Mouse (Mus musculus): ENCODE data around the gene Serpinh1. TPM values are rescaled to one million over a fixed set of nuclear protein-coding genes. Genes with fewer than 3 reads are reported as not detected.

The Serpinh1 gene
- polyA plus RNA-seq, 1 experiment: 211 TPM

DNA sequence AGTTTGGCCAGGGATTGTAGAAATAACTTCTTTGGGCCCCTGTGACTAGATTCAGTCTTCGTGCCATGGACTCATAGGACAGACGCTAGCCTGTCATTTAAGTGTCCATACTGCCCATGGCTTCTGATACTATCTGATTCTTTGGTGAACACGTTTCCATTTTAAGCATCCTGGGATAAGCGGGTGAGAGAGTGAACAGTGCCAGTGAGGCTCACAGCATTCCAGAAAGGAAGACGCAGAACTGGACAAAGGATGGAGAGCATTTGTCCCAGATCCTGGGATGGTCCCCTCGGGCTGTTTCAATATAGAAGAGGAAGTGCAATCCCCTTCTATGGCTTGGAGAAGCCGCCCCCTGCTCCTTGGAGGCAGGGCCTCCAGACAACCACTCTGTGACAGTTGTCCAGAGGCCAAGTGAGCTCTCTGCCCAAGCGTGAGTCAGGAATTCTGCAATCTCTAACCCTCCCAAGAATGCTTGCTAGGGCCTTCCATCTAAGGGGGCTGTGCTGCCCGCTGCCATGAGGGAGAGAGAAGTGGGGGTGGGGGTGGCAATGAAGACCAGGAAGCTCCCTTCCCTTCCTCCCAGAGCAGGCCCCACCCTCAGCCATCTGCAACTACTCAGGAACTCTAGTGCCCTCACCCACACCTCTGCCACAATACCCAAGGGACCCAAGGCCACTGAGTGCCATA is 3.3 kb upstream of the Serpinh1 start:
- peak overlapping the region; percentile 31 for H3K9ac ChIP-seq (ENCODE audit: low read depth, poor library complexity, severe bottlenecking)
- H3K27ac ChIP-seq (ENCODE audit: insufficient read depth, low read length): peak overlapping the region; percentile 63
- no peaks in the 10 kb centered on the region for H3K27me3 ChIP-seq (ENCODE audit: control insufficient read depth, insufficient read depth, low read length, poor library complexity, severe bottlenecking)
- H3K4me3 ChIP-seq (ENCODE audit: low read depth, low read length): no peak overlapping the region
- H3K9me3 ChIP-seq (replicated peaks; ENCODE audit: control insufficient read depth, insufficient read depth, low read length, poor library complexity, severe bottlenecking): no peaks in the 10 kb centered on the region
- H3K4me1 ChIP-seq (ENCODE audit: control insufficient read depth, insufficient read depth, low read length): peaks cover 21% of the 10 kb centered on the region
- TF ChIP-seq POLR2A (IDR thresholded peaks at IDR 0.05; ENCODE audit: insufficient read depth, low read length) (no peak), CTCF (IDR thresholded peaks at IDR 0.05; ENCODE audit: low read depth, low read length) (no peak), EP300 (IDR thresholded peaks at IDR 0.05; ENCODE audit: insufficient read depth, low read depth, low read length) (no peak)
- no peaks in the 10 kb centered on the region for H3K36me3 ChIP-seq (ENCODE audit: control insufficient read depth, insufficient read depth, low read length, poor library complexity, severe bottlenecking)

DNA sequence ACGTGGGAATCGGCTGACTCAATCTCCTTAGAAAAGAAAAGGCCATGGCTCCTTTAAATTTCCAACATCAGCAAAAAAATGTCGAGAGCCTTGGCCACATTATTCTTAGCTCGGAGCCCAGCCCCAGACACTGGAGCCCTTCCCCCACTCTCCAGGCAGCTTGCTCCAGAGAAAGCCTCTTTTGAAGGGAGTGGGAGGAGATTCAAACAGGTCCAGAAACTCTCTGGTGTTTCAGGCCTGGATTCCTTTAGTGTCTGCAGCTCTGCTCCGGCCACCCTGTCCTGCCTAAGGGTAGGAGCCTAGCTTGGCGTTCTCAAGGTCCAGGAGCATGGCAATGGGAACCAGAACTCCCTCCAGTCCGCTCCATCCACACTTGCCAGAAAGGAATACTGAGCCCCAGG is 2.7 kb upstream of the Serpinh1 start:
- H3K9ac ChIP-seq (ENCODE audit: low read depth, poor library complexity, severe bottlenecking): peak overlapping the region; percentile 31
- H3K27ac ChIP-seq (ENCODE audit: insufficient read depth, low read length): peak overlapping the region; percentile 63
- H3K4me3 ChIP-seq (ENCODE audit: low read depth, low read length): no peak overlapping the region; the same call in 1 of the 2 replicates
- no peak for TF ChIP-seq CTCF (IDR thresholded peaks at IDR 0.05; ENCODE audit: low read depth, low read length)
- no peak for TF ChIP-seq EP300 (IDR thresholded peaks at IDR 0.05; ENCODE audit: insufficient read depth, low read depth, low read length)
- TF ChIP-seq POLR2A (IDR thresholded peaks at IDR 0.05; ENCODE audit: insufficient read depth, low read length): no peak
- H3K4me1 ChIP-seq (ENCODE audit: control insufficient read depth, insufficient read depth, low read length): peaks cover 21% of the 10 kb centered on the region
- no peaks in the 10 kb centered on the region for H3K27me3 ChIP-seq (ENCODE audit: control insufficient read depth, insufficient read depth, low read length, poor library complexity, severe bottlenecking)
- no peaks in the 10 kb centered on the region for H3K9me3 ChIP-seq (replicated peaks; ENCODE audit: control insufficient read depth, insufficient read depth, low read length, poor library complexity, severe bottlenecking)
- no peaks in the 10 kb centered on the region for H3K36me3 ChIP-seq (ENCODE audit: control insufficient read depth, insufficient read depth, low read length, poor library complexity, severe bottlenecking)

- Histone ChIP-seq H3K36me3 (ENCODE audit: control insufficient read depth, insufficient read depth, low read length, poor library complexity, severe bottlenecking) (peaks cover 4% of the 10 kb centered on the region; the same call in 1 of the 2 replicates), H3K27ac (ENCODE audit: insufficient read depth, low read length) (peak overlapping the region; percentile 70), H3K4me3 (ENCODE audit: low read depth, low read length) (peak overlapping the region; percentile 63), H3K27me3 (ENCODE audit: control insufficient read depth, insufficient read depth, low read length, poor library complexity, severe bottlenecking) (no peaks in the 10 kb centered on the region), H3K4me1 (ENCODE audit: control insufficient read depth, insufficient read depth, low read length) (peaks cover 14% of the 10 kb centered on the region), H3K9me3 (replicated peaks; ENCODE audit: control insufficient read depth, insufficient read depth, low read length, poor library complexity, severe bottlenecking) (no peaks in the 10 kb centered on the region), H3K9ac (ENCODE audit: low read depth, poor library complexity, severe bottlenecking) (peak overlapping the region; percentile 70)
- TF ChIP-seq EP300 (IDR thresholded peaks at IDR 0.05; ENCODE audit: insufficient read depth, low read depth, low read length) (no peak; the same call in 1 of the 2 replicates), POLR2A (IDR thresholded peaks at IDR 0.05; ENCODE audit: insufficient read depth, low read length) (no peak), CTCF (IDR thresholded peaks at IDR 0.05; ENCODE audit: low read depth, low read length) (no peak)
Observed at GRCm38 (mm10) chr7:99351802-99352517, 1.1 kb downstream of the Serpinh1 start.

DNA sequence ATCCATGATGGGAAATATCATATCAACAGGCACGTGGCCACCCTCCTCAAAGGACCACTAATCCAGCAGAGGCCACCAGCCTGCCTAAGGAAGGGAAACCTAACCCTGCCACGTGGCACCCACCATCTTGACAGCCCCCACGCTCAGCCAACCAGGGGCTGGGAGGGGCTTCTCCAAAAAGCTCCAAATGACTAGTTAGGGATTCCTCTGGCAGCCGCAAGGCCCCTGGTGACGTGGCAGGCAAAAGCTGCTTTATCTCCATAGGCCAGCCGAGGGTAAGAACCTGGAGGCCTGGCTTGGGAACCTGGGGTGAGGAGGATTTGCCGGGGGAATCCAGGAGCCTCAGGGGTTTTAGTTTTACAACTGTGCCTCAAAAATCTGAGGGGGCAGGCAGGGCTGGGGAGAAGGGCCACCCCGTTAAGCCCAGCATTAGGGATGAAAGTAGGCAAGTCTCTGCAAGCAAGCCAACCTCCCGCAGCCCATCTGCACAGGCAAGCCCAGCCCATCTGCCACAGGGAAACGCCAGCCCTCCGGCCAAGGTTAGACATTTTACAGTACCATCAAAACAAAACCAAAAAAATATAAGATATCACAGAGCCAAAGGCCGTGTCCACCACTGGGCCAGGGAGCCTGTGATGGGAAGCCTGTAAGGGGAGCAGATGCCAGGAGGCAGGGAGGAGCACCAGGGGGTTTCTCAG is 1.8 kb downstream of the Serpinh1 start:
- Histone ChIP-seq H3K4me1 (ENCODE audit: control insufficient read depth, insufficient read depth, low read length) (peaks cover 7% of the 10 kb centered on the region), H3K9ac (ENCODE audit: low read depth, poor library complexity, severe bottlenecking) (peak overlapping the region; percentile 70), H3K36me3 (ENCODE audit: control insufficient read depth, insufficient read depth, low read length, poor library complexity, severe bottlenecking) (peaks cover 5% of the 10 kb centered on the region), H3K9me3 (replicated peaks; ENCODE audit: control insufficient read depth, insufficient read depth, low read length, poor library complexity, severe bottlenecking) (no peaks in the 10 kb centered on the region), H3K27ac (ENCODE audit: insufficient read depth, low read length) (peak overlapping the region; percentile 66), H3K27me3 (ENCODE audit: control insufficient read depth, insufficient read depth, low read length, poor library complexity, severe bottlenecking) (no peaks in the 10 kb centered on the region), H3K4me3 (ENCODE audit: low read depth, low read length) (peak overlapping the region; percentile 63)
- TF ChIP-seq EP300 (IDR thresholded peaks at IDR 0.05; ENCODE audit: insufficient read depth, low read depth, low read length): no peak
- TF ChIP-seq CTCF (IDR thresholded peaks at IDR 0.05; ENCODE audit: low read depth, low read length): no peak
- no peak for TF ChIP-seq POLR2A (IDR thresholded peaks at IDR 0.05; ENCODE audit: insufficient read depth, low read length)

DNA sequence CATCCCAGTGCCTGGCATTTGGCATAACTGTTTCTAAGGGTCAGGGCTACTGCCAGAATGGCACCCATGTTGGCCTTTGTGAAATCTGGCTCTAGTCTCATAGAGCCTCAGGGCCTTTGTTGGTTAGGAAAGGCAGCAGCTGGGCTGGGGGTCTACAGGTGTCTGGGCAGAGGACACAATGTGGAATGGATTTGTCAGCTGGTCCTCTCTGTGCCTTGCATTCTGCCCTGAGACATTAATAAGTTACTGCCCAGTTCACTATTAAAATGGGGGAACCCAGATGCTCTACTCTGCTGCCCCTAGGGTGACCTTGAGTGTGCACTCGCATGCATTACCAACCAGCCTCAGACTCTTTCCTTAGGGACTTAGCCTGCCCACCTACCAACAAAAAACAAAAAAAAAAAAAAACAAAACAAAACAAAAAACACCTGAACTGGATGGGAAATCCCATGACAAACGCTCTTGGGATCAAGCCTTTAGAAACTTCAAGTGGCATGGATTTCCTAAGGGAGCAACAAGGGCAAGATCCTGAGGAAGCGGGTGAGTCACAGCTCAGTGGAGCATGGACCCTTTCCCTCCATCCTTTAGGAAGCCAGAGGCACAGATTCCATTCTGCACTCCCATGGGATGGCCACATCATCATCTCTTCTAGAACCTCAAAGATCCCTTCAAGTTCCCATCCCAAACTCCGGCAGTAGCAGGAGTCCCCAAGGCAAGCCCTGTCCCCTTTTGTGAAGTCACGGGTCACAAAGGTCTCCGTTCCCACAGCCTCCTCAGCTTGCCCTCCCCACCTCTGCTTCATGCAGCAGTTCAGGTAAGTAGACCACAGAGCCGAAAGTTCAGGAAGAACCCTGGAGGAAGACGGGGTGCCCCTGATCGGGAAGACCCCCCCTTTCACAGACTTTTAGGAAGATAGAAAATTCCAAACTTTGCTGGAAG is 3.0 kb downstream of the Serpinh1 start:
- no peak overlapping the region for H3K9ac ChIP-seq (ENCODE audit: low read depth, poor library complexity, severe bottlenecking)

More for the DNA sequence above, 3.0 kb downstream of the Serpinh1 start:
- no peak overlapping the region for H3K4me3 ChIP-seq (ENCODE audit: low read depth, low read length)
- H3K27me3 ChIP-seq (ENCODE audit: control insufficient read depth, insufficient read depth, low read length, poor library complexity, severe bottlenecking): no peaks in the 10 kb centered on the region
- no peak for TF ChIP-seq POLR2A (IDR thresholded peaks at IDR 0.05; ENCODE audit: insufficient read depth, low read length)
- TF ChIP-seq CTCF (IDR thresholded peaks at IDR 0.05; ENCODE audit: low read depth, low read length): no peak
- H3K36me3 ChIP-seq (ENCODE audit: control insufficient read depth, insufficient read depth, low read length, poor library complexity, severe bottlenecking): peaks cover 10% of the 10 kb centered on the region
- H3K4me1 ChIP-seq (ENCODE audit: control insufficient read depth, insufficient read depth, low read length): peaks cover 3% of the 10 kb centered on the region
- no peaks in the 10 kb centered on the region for H3K9me3 ChIP-seq (replicated peaks; ENCODE audit: control insufficient read depth, insufficient read depth, low read length, poor library complexity, severe bottlenecking)
- no peak overlapping the region for H3K27ac ChIP-seq (ENCODE audit: insufficient read depth, low read length)

All from ES-Bruce4 (cell line).